Mouse (Mus musculus) limb, embryonic 12.5 days (tissue): ENCODE measurements at regions not wholly inside any gene's neighbourhood (a gene's known extent, or its start where the extent isn't known, plus 50 kb on each side); places are given as distances from the start of the nearest gene placed in this dataset.

Experiments used
- ATAC-seq: fragments of 200-750 bp; cut with Nextera tagmentation; 2 replicates; pipeline ENCODE4 v1.8.0; 2017; ENCODE audit warnings: low read depth, moderate TSS enrichment; ENCODE audit not compliant: insufficient number of reproducible peaks, insufficient read depth, low FRiP score, low TSS enrichment
- H3K27ac ChIP-seq: fragments of 300-500 bp; sonication (generic); 2 replicates; pipeline ENCODE4 v1.5.1; 2016; ENCODE audit warnings: mild to moderate bottlenecking, moderate library complexity
- H3K27me3 ChIP-seq: fragments of 300-500 bp; sonication (generic); 2 replicates; pipeline ENCODE4 v1.6.1; 2016; ENCODE audit warnings: mild to moderate bottlenecking, moderate library complexity
- H3K36me3 ChIP-seq: fragments of 300-500 bp; sonication (generic); 2 replicates; pipeline ENCODE4 v1.6.1; 2016; ENCODE audit warnings: mild to moderate bottlenecking, moderate library complexity
- H3K4me1 ChIP-seq: fragments of 300-500 bp; sonication (generic); replicated peaks from 2 replicates; pipeline ENCODE4 v1.6.1; 2016
- H3K4me2 ChIP-seq: fragments of 300-500 bp; sonication (generic); 2 replicates; pipeline ENCODE4 v1.6.1; 2016; ENCODE audit warnings: mild to moderate bottlenecking, moderate library complexity
- H3K4me3 ChIP-seq: fragments of 300-500 bp; sonication (generic); replicated peaks from 2 replicates; pipeline ENCODE4 v1.5.1; 2016; ENCODE audit warnings: mild to moderate bottlenecking
- H3K9ac ChIP-seq: fragments of 300-500 bp; sonication (generic); replicated peaks from 2 replicates; pipeline ENCODE4 v1.6.1; 2016; ENCODE audit warnings: mild to moderate bottlenecking, moderate library complexity
- H3K9me3 ChIP-seq: fragments of 300-500 bp; sonication (generic); 2 replicates; pipeline ENCODE4 v1.6.1; 2016; ENCODE audit warnings: mild to moderate bottlenecking, moderate library complexity
- WGBS: fragments of 180-500 bp; shearing (Covaris S2); methylation state at CpG from one replicate; pipeline ENCODE4 v1.1.7; 2016; 5-methylcytosine and 5-hydroxymethylcytosine counted together

DNA sequence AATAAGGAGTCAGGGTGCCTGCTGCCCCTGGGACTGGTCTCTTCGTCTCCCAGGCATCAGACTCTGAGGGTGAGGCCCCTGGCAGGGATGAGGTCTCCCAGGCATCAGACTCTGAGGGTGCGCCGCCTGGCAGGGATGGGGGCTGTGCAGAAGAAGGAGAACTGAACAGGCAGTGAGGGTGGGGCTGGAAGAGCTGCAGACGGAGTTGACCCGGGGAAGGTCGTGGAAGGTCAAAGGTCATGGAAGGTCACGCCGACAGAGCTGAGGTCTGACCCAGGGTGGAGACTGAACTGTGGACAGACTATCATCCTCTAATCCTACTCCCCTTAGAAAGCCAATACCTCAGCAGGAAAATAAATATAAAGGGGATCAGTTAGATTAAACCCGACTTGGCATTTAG lies 50.6 kb upstream of the Grik3 start:
- Histone ChIP-seq H3K4me2 (no peak overlapping the region), H3K4me1 (no peaks in the 10 kb centered on the region), H3K27ac (no peak overlapping the region), H3K4me3 (no peak overlapping the region), H3K27me3 (peaks cover 7% of the 10 kb centered on the region; the same call in 1 of the 2 replicates), H3K9ac (no peak overlapping the region), H3K36me3 (no peaks in the 10 kb centered on the region), H3K9me3 (no peaks in the 10 kb centered on the region)
- WGBS: 32% methylated on average over 9 of the region's 9 CpGs
- ATAC-seq: no peak

DNA sequence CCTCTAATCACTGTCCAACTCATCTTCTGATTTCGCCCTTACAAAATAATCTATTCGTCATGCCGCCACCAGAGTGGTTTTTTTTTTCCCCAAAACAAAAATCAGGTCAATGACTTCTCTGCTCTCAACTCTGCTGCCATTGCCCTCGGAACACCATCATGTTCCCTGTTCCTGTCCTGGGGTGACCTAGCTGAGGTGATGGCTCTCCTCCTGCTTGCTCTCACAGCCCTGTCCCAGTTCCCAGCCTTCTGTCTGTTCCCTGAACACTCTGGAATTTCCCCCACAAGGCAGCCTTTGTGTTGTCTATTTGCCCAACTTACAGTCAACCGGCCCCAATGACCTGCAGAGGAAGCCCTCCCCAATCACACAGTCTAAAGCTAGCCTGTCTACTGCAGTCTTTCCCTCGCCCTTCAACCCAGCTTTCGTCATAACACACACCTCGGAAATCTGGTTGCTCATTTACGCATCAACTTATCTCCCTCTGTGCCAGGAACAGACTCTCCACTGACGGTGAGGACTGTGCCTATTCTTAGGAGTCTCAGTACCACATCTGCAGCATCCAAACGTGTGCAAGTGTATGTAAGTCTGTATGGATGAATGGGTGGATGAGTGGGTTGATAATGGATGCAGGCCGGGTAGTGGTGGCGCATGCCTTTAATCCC lies 53.2 kb upstream of the Grik3 start:
- no peak overlapping the region for H3K9ac ChIP-seq
- no peaks in the 10 kb centered on the region for H3K4me1 ChIP-seq
- H3K36me3 ChIP-seq: no peaks in the 10 kb centered on the region
- ATAC-seq: no peak
- no peak overlapping the region for H3K4me2 ChIP-seq
- 87% methylated on average over 13 of the region's 13 CpGs for WGBS
- peaks cover 6% of the 10 kb centered on the region; the same call in 1 of the 2 replicates for H3K27me3 ChIP-seq
- no peak overlapping the region for H3K27ac ChIP-seq
- H3K4me3 ChIP-seq: no peak overlapping the region
- H3K9me3 ChIP-seq: no peaks in the 10 kb centered on the region

DNA sequence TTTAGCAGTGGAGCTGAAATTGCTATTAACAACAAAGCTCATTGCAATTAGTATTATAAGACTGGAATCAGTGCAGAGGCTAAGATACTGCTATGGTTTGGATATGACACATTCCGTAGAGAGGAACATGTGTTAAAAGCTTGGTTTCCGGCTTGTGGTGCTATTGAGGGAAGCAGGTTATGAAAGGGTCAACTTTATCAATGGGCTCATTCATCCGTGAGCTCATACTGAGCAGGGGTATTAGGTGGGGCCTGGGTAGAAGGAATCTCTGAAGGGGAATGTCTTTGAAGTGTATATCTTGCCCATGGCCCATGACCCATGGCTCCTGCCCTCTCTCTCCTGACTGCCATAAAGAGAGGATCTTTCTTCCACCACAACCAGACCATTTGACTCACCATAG lies 57.0 kb upstream of the Grik3 start:
- H3K9me3 ChIP-seq: no peaks in the 10 kb centered on the region
- ATAC-seq: no peak
- H3K9ac ChIP-seq: no peak overlapping the region
- H3K27ac ChIP-seq: no peak overlapping the region
- no peak overlapping the region for H3K4me2 ChIP-seq
- no peaks in the 10 kb centered on the region for H3K4me1 ChIP-seq
- 67% methylated on average over 3 of the region's 3 CpGs for WGBS
- H3K36me3 ChIP-seq: no peaks in the 10 kb centered on the region
- no peak overlapping the region for H3K4me3 ChIP-seq
- peaks cover 20% of the 10 kb centered on the region; the same call in 1 of the 2 replicates for H3K27me3 ChIP-seq

DNA sequence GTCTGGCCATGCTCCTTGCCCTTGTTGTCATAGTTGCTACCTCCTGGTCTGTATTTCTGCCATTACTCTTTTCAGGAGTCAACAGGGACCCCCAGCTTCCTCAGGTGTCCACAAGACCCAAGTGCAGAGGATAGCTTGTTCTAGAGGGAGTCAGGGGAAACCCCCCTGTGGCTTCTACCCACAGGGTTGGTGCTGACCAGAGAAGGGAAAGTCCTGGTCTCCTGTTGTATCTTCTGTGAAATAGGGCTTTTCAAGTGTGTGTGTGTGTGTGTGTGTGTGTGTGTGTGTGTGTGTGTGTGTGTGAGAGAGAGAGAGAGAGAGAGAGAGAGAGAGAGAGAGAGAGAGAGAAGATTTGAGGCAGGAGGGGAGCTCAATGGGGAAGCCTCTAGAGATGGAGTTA lies 58.9 kb upstream of the Grik3 start:
- ATAC-seq: no peak
- Histone ChIP-seq H3K36me3 (no peaks in the 10 kb centered on the region), H3K4me3 (no peak overlapping the region), H3K9me3 (no peaks in the 10 kb centered on the region), H3K27ac (no peak overlapping the region), H3K4me1 (no peaks in the 10 kb centered on the region), H3K4me2 (no peak overlapping the region), H3K27me3 (peaks cover 27% of the 10 kb centered on the region), H3K9ac (no peak overlapping the region)

DNA sequence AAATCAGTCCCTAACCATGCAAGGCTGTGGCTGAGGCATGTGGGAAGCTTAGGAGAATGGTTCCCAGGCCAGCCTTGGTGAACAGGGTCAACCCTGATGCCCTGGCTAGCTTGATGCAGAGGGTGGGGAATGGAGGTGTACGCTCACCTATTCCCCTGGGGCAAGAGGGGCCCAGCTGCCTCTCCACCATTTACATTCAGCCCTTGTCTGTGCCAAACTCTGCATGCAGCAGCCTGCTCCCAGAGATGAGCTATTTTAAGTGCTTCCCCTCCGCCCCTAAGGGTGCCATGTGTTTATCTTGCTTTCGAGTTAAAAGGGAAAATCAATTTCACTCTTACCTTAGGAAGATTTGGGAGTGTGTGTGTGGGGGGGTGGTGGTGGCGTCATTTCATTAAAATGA lies 59.7 kb upstream of the Grik3 start:
- no peak overlapping the region for H3K4me3 ChIP-seq
- H3K9me3 ChIP-seq: no peaks in the 10 kb centered on the region
- H3K27me3 ChIP-seq: peaks cover 34% of the 10 kb centered on the region
- H3K9ac ChIP-seq: no peak overlapping the region
- no peaks in the 10 kb centered on the region for H3K4me1 ChIP-seq
- WGBS: 68% methylated on average over 4 of the region's 4 CpGs
- H3K4me2 ChIP-seq: no peak overlapping the region
- no peak overlapping the region for H3K27ac ChIP-seq
- no peak for ATAC-seq
- no peaks in the 10 kb centered on the region for H3K36me3 ChIP-seq

DNA sequence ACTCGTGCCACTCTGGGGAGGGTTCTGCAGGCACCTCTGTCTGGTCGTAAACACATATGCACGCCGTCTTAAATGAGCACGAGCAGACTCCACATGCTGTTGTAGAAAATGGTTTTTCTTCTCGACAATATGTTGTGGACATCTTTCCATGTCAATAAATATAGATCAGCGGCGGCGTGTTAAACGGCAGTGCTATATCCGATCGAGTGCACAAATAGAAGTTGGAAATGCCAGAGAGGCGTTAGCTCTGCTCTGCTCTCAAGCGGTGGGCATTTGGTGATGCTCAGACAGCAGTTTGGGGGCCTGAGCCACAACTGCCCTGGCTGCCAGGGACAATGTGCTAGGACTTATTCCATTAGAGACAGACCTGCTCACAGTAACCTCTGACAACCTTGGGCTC lies 61.8 kb upstream of the Grik3 start:
- Histone ChIP-seq H3K4me1 (peaks cover 5% of the 10 kb centered on the region; the same call in 1 of the 2 replicates), H3K4me2 (no peak overlapping the region), H3K27ac (no peak overlapping the region), H3K4me3 (no peak overlapping the region), H3K27me3 (peaks cover 52% of the 10 kb centered on the region), H3K9ac (no peak overlapping the region), H3K36me3 (no peaks in the 10 kb centered on the region), H3K9me3 (no peaks in the 10 kb centered on the region)
- no peak for ATAC-seq
- WGBS: 78% methylated on average over 14 of the region's 14 CpGs

DNA sequence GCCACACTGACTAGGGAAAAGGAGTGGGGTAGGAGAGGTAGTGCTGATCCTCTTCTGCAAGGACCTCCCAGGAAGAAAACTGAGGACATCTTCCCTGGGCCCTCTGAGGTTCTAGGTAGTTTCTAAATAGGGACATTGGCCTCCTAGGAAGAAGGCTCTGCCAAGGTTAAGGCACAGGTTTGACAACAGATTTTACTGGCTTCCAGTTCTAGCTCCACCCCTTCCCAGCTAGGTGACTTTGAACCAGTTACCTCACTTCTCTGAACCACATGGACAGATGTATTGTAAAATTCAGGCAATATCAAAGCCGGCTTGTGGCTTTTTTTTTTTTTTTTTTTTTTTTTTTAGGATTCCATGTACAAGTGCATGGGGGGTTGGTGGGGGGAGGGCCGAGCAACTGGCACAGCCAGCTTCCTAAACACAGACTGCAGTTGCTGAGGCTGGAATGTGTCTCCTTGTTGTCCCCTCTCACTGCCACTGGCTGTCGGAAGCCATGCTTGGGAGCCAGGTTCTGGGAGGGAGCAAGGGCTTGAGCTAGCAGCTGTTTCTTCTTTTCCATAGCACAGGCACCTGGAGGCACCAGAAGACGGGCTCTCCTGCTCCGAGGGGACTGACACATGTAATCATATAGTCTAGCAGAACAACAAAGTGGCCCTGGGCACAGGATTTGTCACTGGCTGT lies 69.8 kb upstream of the Grik3 start:
- H3K4me2 ChIP-seq: no peak overlapping the region
- WGBS: 28% methylated on average over 5 of the region's 5 CpGs
- ATAC-seq: no peak
- no peaks in the 10 kb centered on the region for H3K36me3 ChIP-seq
- H3K9me3 ChIP-seq: no peaks in the 10 kb centered on the region
- no peak overlapping the region for H3K27ac ChIP-seq
- no peak overlapping the region for H3K9ac ChIP-seq
- peaks cover 5% of the 10 kb centered on the region; the same call in 1 of the 2 replicates for H3K4me1 ChIP-seq
- H3K27me3 ChIP-seq: peaks cover 70% of the 10 kb centered on the region
- no peak overlapping the region for H3K4me3 ChIP-seq

DNA sequence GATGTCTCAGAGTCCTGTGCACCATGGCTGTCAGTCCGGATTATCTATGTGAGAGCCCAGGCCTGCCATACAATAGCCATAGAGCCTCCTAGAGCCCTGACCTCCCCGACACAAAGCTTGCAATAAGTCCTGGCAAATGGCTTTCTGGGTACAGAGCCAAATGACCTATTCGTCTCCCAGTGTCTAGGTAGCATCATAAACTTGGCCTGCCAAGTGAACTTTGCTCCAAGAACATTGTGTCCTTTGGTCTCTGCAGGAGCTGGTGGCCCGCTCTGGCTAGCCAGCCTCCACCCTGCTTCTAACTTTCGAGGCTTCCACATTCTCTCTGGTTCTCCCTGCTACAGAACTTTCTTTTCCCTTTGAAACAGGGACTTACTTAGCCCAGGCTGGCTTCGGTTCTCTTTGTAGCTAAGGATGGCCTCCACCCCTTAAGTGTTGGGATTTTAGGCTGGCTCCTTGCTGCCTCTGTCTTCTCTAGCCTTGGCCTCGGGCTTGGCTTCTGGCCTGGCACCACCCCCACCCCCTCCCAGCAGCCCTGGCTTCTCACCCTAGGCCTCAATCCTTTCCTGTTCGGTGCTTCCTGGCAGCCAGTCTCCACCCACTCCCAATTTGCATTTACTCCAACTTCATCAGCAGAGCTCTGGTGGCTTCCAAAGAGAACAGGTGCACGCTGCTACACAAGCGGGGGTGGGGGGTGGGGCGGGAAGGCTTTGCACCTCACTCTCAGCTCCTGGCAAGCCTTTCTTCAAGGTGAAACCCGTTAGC lies 70.8 kb upstream of the Grik3 start:
- Histone ChIP-seq H3K4me2 (no peak overlapping the region), H3K27ac (no peak overlapping the region), H3K4me1 (peaks cover 4% of the 10 kb centered on the region; the same call in 1 of the 2 replicates), H3K9ac (no peak overlapping the region), H3K36me3 (no peaks in the 10 kb centered on the region), H3K4me3 (no peak overlapping the region), H3K27me3 (peaks cover 68% of the 10 kb centered on the region), H3K9me3 (no peaks in the 10 kb centered on the region)
- 43% methylated on average over 12 of the region's 12 CpGs for WGBS
- no peak for ATAC-seq

DNA sequence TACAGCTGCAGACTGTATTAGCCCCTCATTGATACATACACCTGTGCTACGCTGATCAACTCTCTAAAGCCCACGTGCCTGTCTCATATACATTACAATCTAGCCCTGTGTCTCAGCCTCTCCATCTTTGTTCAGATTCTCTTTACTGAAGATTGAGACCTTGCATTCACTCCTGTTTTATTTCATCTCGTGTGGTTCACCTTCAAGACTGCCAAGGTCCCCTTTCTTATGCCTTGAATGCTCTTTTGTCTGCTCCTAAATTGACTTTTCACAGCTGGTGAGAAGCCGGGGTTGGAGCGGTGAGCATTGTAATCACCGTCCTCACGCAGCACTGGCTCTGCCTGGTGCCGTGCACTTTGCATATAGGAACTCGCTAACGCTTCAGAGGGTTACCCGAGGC lies 75.2 kb upstream of the Grik3 start:
- no peak overlapping the region for H3K4me2 ChIP-seq
- peaks cover 46% of the 10 kb centered on the region for H3K27me3 ChIP-seq
- WGBS: 48% methylated on average over 11 of the region's 11 CpGs
- no peaks in the 10 kb centered on the region for H3K36me3 ChIP-seq
- no peak overlapping the region for H3K9ac ChIP-seq
- H3K4me3 ChIP-seq: no peak overlapping the region
- no peaks in the 10 kb centered on the region for H3K9me3 ChIP-seq
- no peak overlapping the region for H3K27ac ChIP-seq
- peaks cover 4% of the 10 kb centered on the region; the same call in 1 of the 2 replicates for H3K4me1 ChIP-seq
- no peak for ATAC-seq

DNA sequence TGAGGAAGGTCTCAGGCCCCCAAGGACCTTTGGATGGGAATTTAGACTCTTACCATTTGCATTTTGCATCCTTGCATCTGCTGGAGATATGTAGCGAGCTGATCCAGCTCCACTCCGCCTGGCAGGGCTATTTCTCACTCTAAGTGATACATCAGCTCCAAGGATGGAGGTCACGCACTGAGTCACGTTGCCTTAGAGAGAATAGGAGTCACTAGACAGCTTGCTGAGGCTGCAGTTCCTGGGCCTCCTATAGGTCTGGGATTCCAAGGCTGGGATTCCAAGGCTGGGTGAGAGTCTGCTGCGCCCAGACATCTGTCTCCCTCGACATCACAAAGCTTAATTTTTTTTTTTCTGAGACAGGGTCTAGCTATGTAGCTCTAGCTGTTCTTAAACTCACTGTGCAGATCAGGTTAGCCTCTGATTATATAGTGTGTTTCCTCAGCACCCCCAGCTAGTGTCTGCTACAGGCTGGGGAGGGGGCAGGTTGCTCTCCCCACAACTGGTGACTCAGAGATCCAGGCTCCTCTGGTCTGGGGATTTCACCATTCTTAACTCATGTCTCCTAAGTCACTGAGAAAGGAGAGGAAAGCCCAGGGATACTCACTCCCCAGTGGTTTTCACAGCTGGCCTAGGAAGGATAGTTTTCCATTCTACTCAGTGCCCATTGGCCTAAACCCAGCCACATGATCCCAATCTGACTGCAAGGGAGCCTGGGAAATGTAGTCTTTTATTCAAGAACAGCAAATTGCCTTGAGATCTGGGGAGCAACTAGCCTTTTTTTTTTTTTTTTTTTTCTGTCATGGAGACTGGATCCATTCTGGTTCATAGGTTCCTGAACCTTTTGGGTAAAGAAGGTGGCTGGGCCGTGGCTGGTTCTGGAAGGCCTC lies 76.4 kb upstream of the Grik3 start:
- no peaks in the 10 kb centered on the region for H3K36me3 ChIP-seq
- H3K27ac ChIP-seq: no peak overlapping the region
- no peak overlapping the region for H3K4me3 ChIP-seq
- H3K27me3 ChIP-seq: peaks cover 41% of the 10 kb centered on the region
- WGBS: 77% methylated on average over 7 of the region's 7 CpGs
- H3K4me1 ChIP-seq: peaks cover 5% of the 10 kb centered on the region; the same call in 1 of the 2 replicates
- H3K4me2 ChIP-seq: no peak overlapping the region
- no peak overlapping the region for H3K9ac ChIP-seq
- ATAC-seq: no peak
- no peaks in the 10 kb centered on the region for H3K9me3 ChIP-seq
